16 mouse cellular contexts compared by ENCODE assay signal in genomic region chr13:70645968-70646505, GRCm38 (mm10). TPM values are rescaled to one million over a fixed set of nuclear protein-coding genes. Genes with fewer than 3 reads are reported as not detected.
DNase-seq lines count a peak whose midpoint lies in the region; ATAC-seq and TF ChIP-seq lines count a peak whose summit lies in the region.
"Had no signal": no experiment of that assay in that cellular context is flagged by ENCODE, and none has a peak within 500 bp of the region (broad histone marks: within the 10 kb centered on the region; RNA-seq: fewer than 3 reads in every experiment).

No protein-coding gene starts in this region.

- peaks cover 33% of the 10 kb centered on the region for H3K4me1 ChIP-seq in heart, embryonic 12.5 days (replicated peaks)
- peaks cover 4% of the 10 kb centered on the region; the same call in 1 of the 2 replicates for H3K4me1 ChIP-seq in liver, embryonic 11.5 days (replicated peaks; ENCODE audit: control insufficient read depth, insufficient read depth, low read length)
- no peaks in the 10 kb centered on the region for H3K4me1 ChIP-seq in liver, embryonic 12.5 days

- H3K9me3 ChIP-seq in heart, embryonic 12.5 days (replicated peaks), result no peaks in the 10 kb centered on the region
- H3K9me3 ChIP-seq in liver, embryonic 11.5 days (ENCODE audit: control insufficient read depth, low read length), result no peaks in the 10 kb centered on the region
- no peaks in the 10 kb centered on the region for H3K9me3 ChIP-seq in liver, embryonic 12.5 days (replicated peaks)
- H3K9me3 ChIP-seq: forebrain, embryonic 10.5 days had no signal

- no peak overlapping the region for H3K4me2 ChIP-seq in heart, embryonic 12.5 days
- H3K4me2 ChIP-seq in liver, embryonic 11.5 days, result no peak overlapping the region
- no peak overlapping the region for H3K4me2 ChIP-seq in liver, embryonic 12.5 days

- WGBS in heart, embryonic 12.5 days, result 42% methylated on average over 10 of the region's 10 CpGs
- WGBS in liver, embryonic 11.5 days, result 72% methylated on average over 10 of the region's 10 CpGs
- 58% methylated on average over 10 of the region's 10 CpGs for WGBS in liver, embryonic 12.5 days (ENCODE audit: insufficient replicate concordance)

- DNase-seq in heart, adult 8-10 months (ENCODE audit: low spot score), result no peak
- peak; percentile 28 for DNase-seq in liver, embryonic 11.5 days (ENCODE audit: low spot score)
- peak; percentile 36 for DNase-seq in brain, embryonic 14.5 days (ENCODE audit: low read depth)
- peak; percentile 51 to 61 for DNase-seq in kidney, postnatal 4 days
- no peak for DNase-seq in embryo, embryonic 10.5 days (ENCODE audit: low spot score)
- DNase-seq: adrenal gland, adult 2 months; B cell, adult 2 months; cerebellum, adult 8-10 months; heart, adult 18-20 months; retina, postnatal 1 day; spleen, adult 18-20 months had no signal

- H3K9ac ChIP-seq in heart, embryonic 12.5 days, result no peak overlapping the region
- H3K9ac ChIP-seq in liver, embryonic 11.5 days (ENCODE audit: low read depth, low read length), result no peak overlapping the region
- H3K9ac ChIP-seq in liver, embryonic 12.5 days, result no peak overlapping the region
- H3K9ac ChIP-seq: liver, embryonic 14.5 days had no signal

- ATAC-seq in heart, embryonic 12.5 days (ENCODE audit: insufficient number of reproducible peaks, low FRiP score), result peak; percentile 33; the same call in 1 of the 2 replicates
- ATAC-seq in liver, embryonic 11.5 days (replicated peaks; ENCODE audit: low FRiP score), result no peak
- no peak for ATAC-seq in liver, embryonic 12.5 days
- no peak for ATAC-seq in erythroid progenitor cell, adult 5-6 weeks (replicated peaks; ENCODE audit: low FRiP score, poor library complexity, severe bottlenecking)

- TF ChIP-seq POLR2A in brain, embryonic 14.5 days (IDR thresholded peaks at IDR 0.05; ENCODE audit: borderline replicate concordance, extremely low read depth, insufficient read depth, insufficient read length, poor library complexity, severe bottlenecking), result no peak

- H3K4me3 ChIP-seq in heart, embryonic 12.5 days, result no peak overlapping the region
- H3K4me3 ChIP-seq in liver, embryonic 11.5 days (ENCODE audit: low read depth, low read length), result no peak overlapping the region
- H3K4me3 ChIP-seq in liver, embryonic 12.5 days, result no peak overlapping the region
- H3K4me3 ChIP-seq: forebrain, embryonic 10.5 days had no signal

- no peak for TF ChIP-seq CTCF in brain, embryonic 14.5 days (IDR thresholded peaks at IDR 0.05; ENCODE audit: borderline replicate concordance, extremely low read depth, insufficient read depth, insufficient read length)

- no peaks in the 10 kb centered on the region for H3K27me3 ChIP-seq in heart, embryonic 12.5 days (replicated peaks)
- H3K27me3 ChIP-seq in liver, embryonic 11.5 days (replicated peaks; ENCODE audit: control insufficient read depth, insufficient read depth, low read length), result no peaks in the 10 kb centered on the region
- no peaks in the 10 kb centered on the region for H3K27me3 ChIP-seq in liver, embryonic 12.5 days (replicated peaks)

- no peak overlapping the region for H3K27ac ChIP-seq in heart, embryonic 12.5 days (ENCODE audit: poor library complexity, severe bottlenecking)
- no peak overlapping the region for H3K27ac ChIP-seq in liver, embryonic 11.5 days (ENCODE audit: low read depth, low read length)
- H3K27ac ChIP-seq in liver, embryonic 12.5 days, result no peak overlapping the region
- H3K27ac ChIP-seq: forebrain, embryonic 10.5 days; liver, embryonic 14.5 days had no signal

- H3K36me3 ChIP-seq in heart, embryonic 12.5 days, result no peaks in the 10 kb centered on the region
- no peaks in the 10 kb centered on the region for H3K36me3 ChIP-seq in liver, embryonic 11.5 days (ENCODE audit: control insufficient read depth, insufficient read depth, low read length)
- H3K36me3 ChIP-seq in liver, embryonic 12.5 days, result no peaks in the 10 kb centered on the region
- H3K36me3 ChIP-seq: forebrain, embryonic 10.5 days had no signal

RNA-seq across cellular contexts. Expression of gene Ice1, which starts 8.6 kb away (rescaled TPM):
- polyA plus RNA-seq in heart, embryonic 12.5 days (2016; fragmentation: Nextera tagmentation; extraction: Ambion mirVana), result 19.3 and 20.1 TPM in 2 replicates
- total RNA-seq in heart, adult 8-10 months (2022), result 10 to 100 TPM; 24.3 to 30.9 (median 26.7) TPM
- 19.5 and 22.0 TPM in 2 replicates for polyA plus RNA-seq in liver, embryonic 11.5 days (2014; fragmentation: Nextera tagmentation; extraction: Ambion mirVana)
- 9.7 and 10.3 TPM in 2 replicates for polyA plus RNA-seq in liver, embryonic 12.5 days (2016; fragmentation: Nextera tagmentation; extraction: Ambion mirVana)
- polyA plus RNA-seq in brain, embryonic 14.5 days (2012; rRNA removed), result 119 and 121 TPM in 2 replicates
- total RNA-seq in erythroid progenitor cell, adult 5-6 weeks (2015; ENCODE audit: low replicate concordance), result 8.4 and 14.4 TPM in 2 replicates
- 2.8 and 4.4 TPM in 2 replicates for total RNA-seq in erythroid progenitor cell, adult 5-6 weeks (2017; ENCODE audit: low replicate concordance)

Comparison
In these comparisons a context has a peak if more than half of its experiments do, and no peak if none do; other contexts are left out.
1. DNase-seq: peak in liver, embryonic 11.5 days (single experiment), brain, embryonic 14.5 days (single experiment) and kidney, postnatal 4 days (2 of 2); none in heart, adult 8-10 months (single experiment) and embryo, embryonic 10.5 days (single experiment).